In the genomic region with DNA sequence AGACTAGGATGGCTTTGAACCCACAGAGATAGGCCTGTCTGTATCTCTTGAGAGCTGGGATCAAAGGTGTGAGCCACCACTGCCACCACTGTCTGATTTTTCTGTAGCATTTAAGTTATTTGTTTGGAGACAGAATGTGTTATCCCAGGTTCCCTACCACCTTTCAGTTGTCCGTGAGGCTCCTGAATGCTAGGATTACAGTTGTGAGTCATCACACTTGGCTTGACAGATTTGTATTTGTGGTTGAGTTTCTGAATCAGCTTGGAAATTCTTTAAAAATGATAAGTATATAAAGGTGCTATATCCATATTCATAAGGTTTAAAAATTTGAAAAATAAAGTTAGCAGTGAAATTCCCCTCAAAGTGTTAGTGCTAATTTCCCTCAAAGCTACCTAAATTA, we compare ENCODE assay signal across 16 mouse cellular contexts.
"Had no signal": no experiment of that assay in that cellular context is flagged by ENCODE, and none has a peak within 500 bp of the region (broad histone marks: within the 10 kb centered on the region; RNA-seq: fewer than 3 reads in every experiment).

No protein-coding gene starts in this region.

- H3K9me3 ChIP-seq: midbrain, embryonic 10.5 days; midbrain, embryonic 12.5 days; neural tube, embryonic 13.5 days; stomach, embryonic 15.5 days had no signal

- H3K9ac ChIP-seq: lung, embryonic 14.5 days; midbrain, embryonic 12.5 days; neural tube, embryonic 13.5 days; stomach, embryonic 15.5 days had no signal

- ATAC-seq: midbrain, embryonic 16.5 days had no signal

- H3K4me1 ChIP-seq: midbrain, embryonic 10.5 days; midbrain, embryonic 12.5 days; neural tube, embryonic 13.5 days; stomach, embryonic 15.5 days had no signal

- H3K27ac ChIP-seq: midbrain, embryonic 10.5 days; midbrain, embryonic 12.5 days; neural tube, embryonic 13.5 days; stomach, embryonic 15.5 days; stomach, postnatal 0 days had no signal

- H3K4me2 ChIP-seq: lung, embryonic 14.5 days; midbrain, embryonic 12.5 days; neural tube, embryonic 13.5 days; stomach, embryonic 15.5 days had no signal

- H3K27me3 ChIP-seq: midbrain, embryonic 12.5 days; neural tube, embryonic 13.5 days; stomach, embryonic 15.5 days had no signal

- DNase-seq: lung, adult 18-20 months; lung, embryonic 14.5 days; lung, postnatal 10 days; lung, postnatal 4 days; midbrain, embryonic 14.5 days; right cerebral cortex, postnatal 14 days; thymus, adult 2 months; thymus, postnatal 25 days; thymus, postnatal 4 days had no signal

- H3K4me3 ChIP-seq: midbrain, embryonic 10.5 days; midbrain, embryonic 12.5 days; myocyte; neural tube, embryonic 13.5 days; stomach, embryonic 15.5 days had no signal
